Mouse (Mus musculus) heart, embryonic 10.5 days (tissue): ENCODE data around the gene Spint1. TPM values are rescaled to one million over a fixed set of nuclear protein-coding genes. Genes with fewer than 3 reads are reported as not detected.

Source experiments
- polyA plus RNA-seq: library from polyadenylated mRNA; unstranded; fragments of >200 nt; fragmentation: Nextera tagmentation; extraction: Ambion mirVana; gene quantifications from 2 replicates; pipeline ENCODE4 v1.2.1, GENCODE M21; 2016

The Spint1 gene
- polyA plus RNA-seq, 1 experiment from 2014 or later = 8.8 TPM

Other genes with a start within 250 kb of the Spint1 start
- gene Ccdc32, start 208.0 kb upstream of the Spint1 start, polyA plus RNA-seq = 16.3 and 18.5 TPM in 2 replicates
- gene Rpusd2, start 202.6 kb upstream of the Spint1 start, polyA plus RNA-seq = 5.1 and 6.2 TPM in 2 replicates
- gene Knl1, start 190.2 kb upstream of the Spint1 start, polyA plus RNA-seq = 36.1 and 36.3 TPM in 2 replicates
- 45.1 and 54.8 TPM in 2 replicates for gene Rad51, start 124.6 kb upstream of the Spint1 start, polyA plus RNA-seq
- 36.4 and 43.8 TPM in 2 replicates for gene Rmdn3, start 80.3 kb upstream of the Spint1 start, polyA plus RNA-seq
- gene Gchfr, start 69.6 kb upstream of the Spint1 start, polyA plus RNA-seq = 7.4 and 9.1 TPM in 2 replicates
- 0.48 and 0.71 TPM in 2 replicates for gene Gm14137, start 62.9 kb upstream of the Spint1 start, polyA plus RNA-seq
- gene Zfyve19, start 28.7 kb upstream of the Spint1 start, polyA plus RNA-seq = 46.4 and 50.4 TPM in 2 replicates
- 14.8 and 19.5 TPM in 2 replicates for gene Dnajc17, start 28.6 kb upstream of the Spint1 start, polyA plus RNA-seq
- 0.18 TPM in 1 of 2 replicates, not detected in the other for gene Ppp1r14d, start 7.5 kb upstream of the Spint1 start, polyA plus RNA-seq
- 0.39 TPM in 1 of 2 replicates, not detected in the other for gene Rhov, start 33.9 kb downstream of the Spint1 start, polyA plus RNA-seq
- gene Vps18, start 51.4 kb downstream of the Spint1 start, polyA plus RNA-seq = 17.4 and 18.6 TPM in 2 replicates
- 6.0 and 7.5 TPM in 2 replicates for gene Dll4, start 88.4 kb downstream of the Spint1 start, polyA plus RNA-seq
- 0.55 and 0.69 TPM in 2 replicates for gene Chac1, start 113.9 kb downstream of the Spint1 start, polyA plus RNA-seq
- gene Ino80, start 240.3 kb downstream of the Spint1 start, polyA plus RNA-seq = 2.7 and 3.4 TPM in 2 replicates